Mouse (Mus musculus) central nervous system, embryonic 11.5 days (tissue): ENCODE measurements around the gene Gm17175. TPM values are rescaled to one million over a fixed set of nuclear protein-coding genes. Genes with fewer than 3 reads are reported as not detected.

Experiments used
- polyA plus RNA-seq: library from polyadenylated mRNA; depleted of rRNA; stranded (reverse); fragments of >200 nt; gene quantifications from 2 replicates; pipeline ENCODE4 v1.2.3, GENCODE M21; 2012; rRNA removed

Gm17175 gene
- not detected in 2 replicates for polyA plus RNA-seq

GRCm38 (mm10) chr14:51573963-51574362 lies at the start of gene Gm17175:
TSS of gene Gm17175 (minus strand) at chr14:51574063.

DNA sequence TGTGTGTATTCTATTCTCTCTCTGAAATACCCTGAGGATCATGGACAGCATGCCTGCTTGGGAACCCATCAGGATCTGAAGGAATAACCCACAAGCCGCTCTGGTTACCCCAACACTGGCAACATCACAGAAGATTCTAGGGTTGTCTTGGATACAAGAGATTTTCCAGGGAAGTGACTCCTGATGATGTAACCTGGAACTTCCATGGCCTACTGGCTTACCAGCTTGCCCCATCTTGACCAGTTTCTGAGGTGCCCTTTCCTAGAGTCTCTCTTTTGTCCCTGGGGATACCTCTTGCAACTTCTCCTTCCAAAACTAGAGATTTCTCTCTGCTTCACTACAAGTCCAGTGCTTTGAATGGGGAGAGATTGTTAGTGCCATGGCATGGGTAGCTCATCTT lies 37.3 kb upstream of the Gm17175 start, which contains the start of gene Gm17078:
Gene Gm17078, minus strand, starts transcription at position 101 of the 400 bp plus-strand sequence.

DNA sequence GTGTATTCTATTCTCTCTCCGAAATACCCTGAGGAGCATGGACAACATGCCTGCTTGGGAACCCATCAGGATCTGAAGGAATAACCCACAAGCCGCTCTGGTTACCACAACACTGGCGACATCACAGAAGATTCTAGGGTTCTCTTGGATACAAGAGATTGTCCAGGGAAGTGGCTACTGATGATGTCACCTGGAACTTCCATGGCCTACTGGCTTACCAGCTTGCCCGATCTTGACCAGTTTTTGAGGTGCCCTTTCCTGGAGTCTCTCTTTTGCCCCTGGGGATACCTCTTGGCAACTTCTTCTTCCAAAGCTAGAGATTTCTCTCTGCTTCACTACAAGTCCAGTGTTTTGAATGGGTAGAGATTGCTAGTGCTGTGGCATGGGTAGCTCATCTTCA lies 18.2 kb upstream of the Gm17175 start, which contains the start of gene Gm17174:
Gene Gm17174, minus strand, starts transcription at position 101 of the 400 bp plus-strand sequence.

DNA sequence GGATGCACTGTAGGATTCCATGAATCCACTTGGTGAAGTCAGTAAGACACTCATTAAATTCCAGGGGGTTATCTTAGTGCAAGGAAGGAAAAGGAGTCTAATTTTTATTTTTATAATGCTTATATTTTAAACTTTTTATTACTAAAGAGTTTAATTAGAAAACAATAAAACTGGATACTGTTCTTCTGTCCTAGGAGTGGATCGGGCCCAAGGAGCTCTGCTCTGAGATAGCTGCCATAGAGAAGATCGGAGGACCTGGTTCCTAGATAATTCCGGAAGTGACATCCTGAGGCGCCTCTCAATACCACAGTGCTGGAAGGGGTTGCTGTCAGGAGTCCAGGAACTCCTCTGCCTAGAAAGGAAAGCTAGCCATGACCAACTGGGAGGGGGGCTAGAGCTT lies 21.4 kb downstream of the Gm17175 start, which contains the start of gene Gm5622:
Gene Gm5622, plus strand, starts transcription at position 301 of the 400 bp plus-strand sequence.

Other genes with a start within 250 kb of the Gm17175 start
- not detected in 2 replicates for gene Gm7247, start 212.3 kb downstream of the Gm17175 start, polyA plus RNA-seq
- not detected in 2 replicates for gene Vmn2r88, start 163.2 kb downstream of the Gm17175 start, polyA plus RNA-seq
- gene Vmn2r89, start 122.2 kb downstream of the Gm17175 start, polyA plus RNA-seq = not detected in 2 replicates
- not detected in 2 replicates for gene Gm5622, start 21.3 kb downstream of the Gm17175 start, polyA plus RNA-seq
- not detected in 2 replicates for gene Gm17174, start 18.1 kb upstream of the Gm17175 start, polyA plus RNA-seq
- not detected in 2 replicates for gene Gm17078, start 37.2 kb upstream of the Gm17175 start, polyA plus RNA-seq
- gene Gm4181, start 61.6 kb upstream of the Gm17175 start, polyA plus RNA-seq = not detected in 2 replicates
- gene Gm17079, start 121.4 kb upstream of the Gm17175 start, polyA plus RNA-seq = not detected in 2 replicates
- not detected in 2 replicates for gene Gm5800, start 143.1 kb upstream of the Gm17175 start, polyA plus RNA-seq
- gene Ang4, start 199.5 kb upstream of the Gm17175 start, polyA plus RNA-seq = not detected in 2 replicates
- not detected in 2 replicates for gene AY358078, start 226.0 kb upstream of the Gm17175 start, polyA plus RNA-seq